Mouse (Mus musculus): ENCODE data around the gene Cyb5r1. TPM values are rescaled to one million over a fixed set of nuclear protein-coding genes. Genes with fewer than 3 reads are reported as not detected.

Cyb5r1 gene
- total RNA-seq (2023) = 10 to 100 TPM in 1 of 2 experiments, 1 to 10 TPM in 1; 7.0 to 11.1 TPM

GRCm38 (mm10) chr1:134405509-134406413, at the start of gene Cyb5r1:
TSS of gene Cyb5r1 (plus strand) at chr1:134405559.

GRCm38 (mm10) chr1:134361857-134362212, 43.5 kb upstream of the Cyb5r1 start, which contains the start of gene Tmem183a:
TSS of gene Tmem183a (minus strand) at chr1:134361979.

GRCm38 (mm10) chr1:134385666-134386065, 19.7 kb upstream of the Cyb5r1 start, which contains the start of gene 4933406M09Rik:
TSS of gene 4933406M09Rik (plus strand) at chr1:134385940.

GRCm38 (mm10) chr1:134415168-134415831, 9.9 kb downstream of the Cyb5r1 start, which contains the start of gene Adipor1:
TSS of gene Adipor1 (plus strand) at chr1:134415378.

GRCm38 (mm10) chr1:134454904-134455824, 49.8 kb downstream of the Cyb5r1 start, which contains the start of gene Klhl12:
TSS of gene Klhl12 (plus strand) at chr1:134455531.

Other genes with a start within 250 kb of the Cyb5r1 start
- gene Chil1, start 223.4 kb upstream of the Cyb5r1 start, total RNA-seq (2023) = not detected
- not detected for gene Mybph, start 212.1 kb upstream of the Cyb5r1 start, total RNA-seq (2023)
- not detected for gene Adora1, start 170.1 kb upstream of the Cyb5r1 start, total RNA-seq (2023)
- not detected for gene Myog, start 115.6 kb upstream of the Cyb5r1 start, total RNA-seq (2023)
- gene Ppfia4, start 72.6 kb upstream of the Cyb5r1 start, total RNA-seq (2023) = under 1 TPM; 0.52 to 0.71 TPM
- 10 to 100 TPM; 74.1 to 76.0 TPM for gene Tmem183a, start 43.6 kb upstream of the Cyb5r1 start, total RNA-seq (2023)
- gene 4933406M09Rik, start 19.6 kb upstream of the Cyb5r1 start, total RNA-seq (2023) = not detected
- 10 to 100 TPM; 72.1 to 76.9 TPM for gene Adipor1, start 9.8 kb downstream of the Cyb5r1 start, total RNA-seq (2023)
- 10 to 100 TPM; 34.0 to 42.7 TPM for gene Klhl12, start 50.0 kb downstream of the Cyb5r1 start, total RNA-seq (2023)
- 10 to 100 TPM; 23.6 to 26.5 TPM for gene Rabif, start 89.1 kb downstream of the Cyb5r1 start, total RNA-seq (2023)
- not detected for gene Mgat4e, start 144.1 kb downstream of the Cyb5r1 start, total RNA-seq (2023)
- gene Kdm5b, start 154.6 kb downstream of the Cyb5r1 start, total RNA-seq (2023) = 10 to 100 TPM; 44.8 to 45.4 TPM
- not detected for gene Syt2, start 241.1 kb downstream of the Cyb5r1 start, total RNA-seq (2023)

All from B cell, adult 67 days (primary cell).